Mouse (Mus musculus) bone marrow macrophage, adult 2 months (primary cell): Measurements from ENCODE around the gene Tunar. TPM values are rescaled to one million over a fixed set of nuclear protein-coding genes. Genes with fewer than 3 reads are reported as not detected.

Source experiments
- H3K27ac ChIP-seq: 2 replicates; pipeline ENCODE4 v1.5.1; 2012; ENCODE audit warnings: low read depth, low read length; ENCODE audit not compliant: insufficient read depth
- H3K4me1 ChIP-seq: 2 replicates; pipeline ENCODE4 v1.6.1; 2012; ENCODE audit warnings: low read length; ENCODE audit not compliant: control insufficient read depth, insufficient read depth
- H3K4me3 ChIP-seq: 2 replicates; pipeline ENCODE4 v1.5.1; 2012; ENCODE audit warnings: mild to moderate bottlenecking, low read length, moderate library complexity; ENCODE audit not compliant: insufficient read depth
- CTCF ChIP-seq: IDR thresholded peaks from 2 replicates; pipeline ENCODE4 v1.5.1; 2012; ENCODE audit warnings: low read depth, mild to moderate bottlenecking, low read length, moderate library complexity
- POLR2A ChIP-seq: IDR thresholded peaks from 2 replicates; pipeline ENCODE4 v1.6.1; 2012; ENCODE audit warnings: mild to moderate bottlenecking, low read depth, low read length, borderline replicate concordance
- polyA plus RNA-seq: library from polyadenylated mRNA; stranded (reverse); fragments of >200 nt; gene quantifications from 2 replicates; pipeline ENCODE4 v1.2.4, GENCODE M21; 2012; ENCODE audit not compliant: missing spikeins, insufficient read depth, insufficient read length

Gene Tunar
- polyA plus RNA-seq, 1 experiment = not detected

GRCm38 (mm10) chr12:105382733-105383132 lies 49.1 kb downstream of the Tunar start:
- Histone ChIP-seq H3K27ac (no peak overlapping the region), H3K4me1 (no peaks in the 10 kb centered on the region), H3K4me3 (no peak overlapping the region)
- TF ChIP-seq POLR2A (no peak), CTCF (no peak)

- Histone ChIP-seq H3K4me1 (no peaks in the 10 kb centered on the region), H3K4me3 (no peak overlapping the region), H3K27ac (no peak overlapping the region)
- TF ChIP-seq CTCF (no peak), POLR2A (no peak)
Measured at GRCm38 (mm10) chr12:105394671-105395070, 61.0 kb downstream of the Tunar start.

- Histone ChIP-seq H3K4me3 (no peak overlapping the region), H3K27ac (no peak overlapping the region), H3K4me1 (no peaks in the 10 kb centered on the region)
- TF ChIP-seq CTCF (no peak), POLR2A (no peak)
Measured at GRCm38 (mm10) chr12:105398172-105398571, 64.5 kb downstream of the Tunar start.

- no peak overlapping the region for H3K27ac ChIP-seq
- TF ChIP-seq POLR2A (no peak), CTCF (no peak)
- no peaks in the 10 kb centered on the region for H3K4me1 ChIP-seq
- no peak overlapping the region for H3K4me3 ChIP-seq
Measured at GRCm38 (mm10) chr12:105403742-105404141, 70.1 kb downstream of the Tunar start.

- Histone ChIP-seq H3K4me1 (no peaks in the 10 kb centered on the region), H3K4me3 (no peak overlapping the region), H3K27ac (no peak overlapping the region)
- no peak for TF ChIP-seq CTCF
- no peak for TF ChIP-seq POLR2A
Measured at GRCm38 (mm10) chr12:105406008-105406407, 72.3 kb downstream of the Tunar start.

GRCm38 (mm10) chr12:105413909-105414308 lies 80.2 kb downstream of the Tunar start:
- no peak overlapping the region for H3K4me3 ChIP-seq
- no peaks in the 10 kb centered on the region for H3K4me1 ChIP-seq
- H3K27ac ChIP-seq = no peak overlapping the region
- TF ChIP-seq CTCF = no peak
- TF ChIP-seq POLR2A = no peak

- no peak overlapping the region for H3K4me3 ChIP-seq
- no peaks in the 10 kb centered on the region for H3K4me1 ChIP-seq
- TF ChIP-seq POLR2A = no peak
- no peak for TF ChIP-seq CTCF
- H3K27ac ChIP-seq = no peak overlapping the region
Measured at GRCm38 (mm10) chr12:105420476-105420875, 86.8 kb downstream of the Tunar start.

- Histone ChIP-seq H3K27ac (no peak overlapping the region), H3K4me1 (no peaks in the 10 kb centered on the region), H3K4me3 (no peak overlapping the region)
- TF ChIP-seq POLR2A = no peak
- TF ChIP-seq CTCF = no peak
Measured at GRCm38 (mm10) chr12:105426541-105426940, 92.9 kb downstream of the Tunar start.

- no peaks in the 10 kb centered on the region for H3K4me1 ChIP-seq
Measured at GRCm38 (mm10) chr12:105427039-105427757, 93.5 kb downstream of the Tunar start.

GRCm38 (mm10) chr12:105431872-105432271 lies 98.2 kb downstream of the Tunar start:
- no peak overlapping the region for H3K27ac ChIP-seq
- TF ChIP-seq POLR2A = no peak
- no peak for TF ChIP-seq CTCF

More at GRCm38 (mm10) chr12:105427039-105427757, 93.5 kb downstream of the Tunar start:
- TF ChIP-seq CTCF = no peak
- no peak for TF ChIP-seq POLR2A
- no peak overlapping the region for H3K27ac ChIP-seq
- H3K4me3 ChIP-seq = no peak overlapping the region

More at GRCm38 (mm10) chr12:105431872-105432271, 98.2 kb downstream of the Tunar start:
- Histone ChIP-seq H3K4me3 (no peak overlapping the region), H3K4me1 (no peaks in the 10 kb centered on the region)
